Mouse (Mus musculus) cerebellum, adult 2 months (tissue): ENCODE measurements around the gene Tmco1. TPM values are rescaled to one million over a fixed set of nuclear protein-coding genes. Genes with fewer than 3 reads are reported as not detected.

Experiments
- DNase-seq, 2 experiments: peaks; one replicate each; pipeline ENCODE4 v3.0.0; 2021
- H3K27ac ChIP-seq: fragments of 200-500 bp; 2 replicates; pipeline ENCODE4 v1.5.1; 2012; ENCODE audit warnings: low read length, control low read depth, inconsistent platforms; ENCODE audit not compliant: insufficient read depth
- H3K27me3 ChIP-seq: fragments of 200-500 bp; 2 replicates; pipeline ENCODE4 v1.6.1; 2012; ENCODE audit warnings: inconsistent platforms, mild to moderate bottlenecking, low read length, moderate library complexity; ENCODE audit not compliant: control insufficient read depth, insufficient read depth
- H3K4me1 ChIP-seq: fragments of 200-500 bp; 2 replicates; pipeline ENCODE4 v1.6.1; 2011; ENCODE audit warnings: low read length; ENCODE audit not compliant: control insufficient read depth, insufficient read depth
- H3K4me3 ChIP-seq: fragments of 200-500 bp; replicated peaks from 2 replicates; pipeline ENCODE3; 2011; ENCODE audit warnings: mild to moderate bottlenecking, low read depth, low read length, control low read depth; ENCODE audit not compliant: insufficient read depth
- CTCF ChIP-seq: fragments of 200-500 bp; IDR thresholded peaks from 2 replicates; pipeline ENCODE4 v1.5.1; 2011; ENCODE audit warnings: low read depth, mild to moderate bottlenecking, control low read depth, low read length, moderate library complexity, borderline replicate concordance; ENCODE audit not compliant: insufficient read depth
- POLR2A ChIP-seq: fragments of 200-500 bp; IDR thresholded peaks from 2 replicates; pipeline ENCODE4 v1.6.1; 2011; ENCODE audit warnings: low read length, control low read depth, borderline replicate concordance; ENCODE audit not compliant: insufficient read depth
- WGBS: fragments of 180-500 bp; shearing (Covaris S2); methylation state at CpG from one replicate; pipeline ENCODE4 v1.1.7; 2018; 5-methylcytosine and 5-hydroxymethylcytosine counted together
- polyA plus RNA-seq: library from polyadenylated mRNA; depleted of rRNA; stranded (reverse); fragments of >200 nt; gene quantifications from 2 replicates; pipeline ENCODE4 v1.2.3, GENCODE M21; 2012

Gene Tmco1
- polyA plus RNA-seq, 1 experiment: 71.7 TPM

- Histone ChIP-seq H3K27me3 (no peaks in the 10 kb centered on the region), H3K27ac (no peak overlapping the region), H3K4me3 (no peak overlapping the region), H3K4me1 (no peaks in the 10 kb centered on the region)
- DNase-seq: no peak
- TF ChIP-seq CTCF (no peak), POLR2A (no peak)
- 84% methylated on average over 7 of the region's 7 CpGs for WGBS
Measured at GRCm38 (mm10) chr1:167372739-167373138, 64.6 kb downstream of the Tmco1 start.

DNA sequence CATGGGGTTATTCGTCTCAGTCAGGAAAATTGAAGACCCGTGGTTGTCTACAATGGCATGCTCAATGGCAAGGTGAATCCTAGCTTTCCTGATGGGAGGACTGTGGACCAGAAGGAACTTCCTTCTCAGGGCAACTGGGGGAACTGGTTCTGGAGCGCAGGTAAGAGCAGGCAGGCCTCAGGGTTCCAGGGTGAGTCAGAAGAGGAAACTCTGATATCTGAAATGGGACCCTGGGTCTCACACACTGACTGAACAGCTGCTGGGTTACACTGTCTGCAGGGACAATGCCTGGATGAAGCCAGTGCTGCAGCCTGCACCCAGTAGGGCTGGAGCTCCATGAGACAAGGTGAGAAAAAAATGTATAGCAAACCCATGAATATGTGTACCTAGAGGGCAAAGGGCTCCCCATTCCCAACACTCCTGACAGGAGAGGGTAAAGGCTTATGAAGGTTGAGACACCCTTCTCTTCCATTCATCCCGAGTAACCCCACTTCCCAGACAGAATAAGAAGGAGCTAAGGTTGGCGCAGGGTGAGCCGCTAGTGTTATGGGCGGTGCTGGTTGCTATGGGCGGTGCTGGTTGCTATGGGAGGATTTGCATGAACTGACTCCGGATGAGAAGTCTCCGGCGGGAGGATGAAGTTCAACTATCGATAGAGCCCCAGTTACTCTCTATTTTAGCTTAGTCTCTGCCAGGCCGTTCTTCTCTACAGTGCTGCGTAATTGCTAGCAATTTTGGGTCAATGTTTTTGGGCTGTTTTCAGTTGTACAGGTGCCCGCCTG is 66.0 kb downstream of the Tmco1 start:
- Histone ChIP-seq H3K4me1 (peaks cover 6% of the 10 kb centered on the region), H3K27ac (no peak overlapping the region), H3K27me3 (no peaks in the 10 kb centered on the region), H3K4me3 (no peak overlapping the region)
- WGBS: 33% methylated on average over 15 of the region's 15 CpGs
- DNase-seq: no peak
- TF ChIP-seq POLR2A: no peak
- TF ChIP-seq CTCF: no peak

DNA sequence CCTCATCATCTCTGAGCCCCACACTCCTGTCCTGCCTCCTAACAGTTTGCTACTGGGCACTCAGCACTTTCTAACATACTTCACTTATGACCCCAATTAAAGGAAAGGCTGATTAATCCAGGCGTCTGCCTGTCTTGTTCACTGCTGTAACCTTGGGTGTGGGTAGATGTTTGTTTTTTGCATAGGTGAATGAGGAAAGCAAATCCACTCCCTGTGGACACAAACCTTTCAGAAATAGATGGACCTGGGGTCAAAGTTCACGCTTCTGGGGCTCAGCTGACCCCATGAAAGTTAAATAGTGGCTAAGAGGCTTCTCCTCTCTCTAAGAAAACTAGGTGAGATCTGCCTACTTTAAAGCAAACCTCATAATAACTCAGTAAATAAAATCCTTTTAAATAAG is 66.8 kb downstream of the Tmco1 start:
- Histone ChIP-seq H3K27ac (no peak overlapping the region), H3K4me1 (peaks cover 6% of the 10 kb centered on the region), H3K4me3 (no peak overlapping the region), H3K27me3 (no peaks in the 10 kb centered on the region)
- DNase-seq: no peak
- TF ChIP-seq POLR2A (no peak), CTCF (no peak)
- WGBS: 84% methylated on average over 2 of the region's 2 CpGs

DNA sequence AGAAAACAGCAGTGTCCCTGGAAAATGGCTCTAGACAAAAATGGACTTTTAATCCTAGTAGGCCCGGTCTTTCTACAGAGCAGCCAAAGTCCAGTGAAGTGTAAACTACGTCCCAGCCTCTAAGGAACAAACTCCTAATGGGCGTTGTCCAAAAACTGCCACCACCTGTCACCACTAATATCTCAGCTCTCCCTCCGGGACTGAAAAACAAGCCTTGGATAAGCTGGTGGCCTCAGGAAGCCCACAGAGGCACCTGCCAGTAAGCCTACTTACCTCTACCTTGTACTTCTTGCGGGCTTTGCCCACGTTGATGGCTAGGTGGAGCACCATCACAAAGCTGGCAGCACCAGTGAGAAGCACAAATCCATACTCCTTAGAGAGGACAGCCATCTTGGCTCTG is 69.8 kb downstream of the Tmco1 start:
- no peak for TF ChIP-seq POLR2A
- no peak for TF ChIP-seq CTCF
- Histone ChIP-seq H3K27ac (no peak overlapping the region), H3K4me3 (no peak overlapping the region), H3K27me3 (no peaks in the 10 kb centered on the region), H3K4me1 (peaks cover 18% of the 10 kb centered on the region)
- 18% methylated on average over 6 of the region's 6 CpGs for whole genome bisulfite sequencing
- peak in 1 of 2 experiments; percentile 25 for DNase-seq

- TF ChIP-seq CTCF (no peak), POLR2A (no peak)
- Histone ChIP-seq H3K27me3 (no peaks in the 10 kb centered on the region), H3K4me1 (peaks cover 18% of the 10 kb centered on the region), H3K27ac (no peak overlapping the region), H3K4me3 (no peak overlapping the region)
- DNase-seq: no peak
- 66% methylated on average over 5 of the region's 5 CpGs for WGBS
Measured at GRCm38 (mm10) chr1:167379751-167380150, 71.6 kb downstream of the Tmco1 start.

GRCm38 (mm10) chr1:167380223-167380622 is 72.0 kb downstream of the Tmco1 start:
- TF ChIP-seq CTCF (no peak), POLR2A (no peak)
- no peak overlapping the region for H3K4me3 ChIP-seq
- no peak for DNase-seq
- H3K27ac ChIP-seq: no peak overlapping the region
- no peaks in the 10 kb centered on the region for H3K27me3 ChIP-seq
- WGBS: 77% methylated on average over 2 of the region's 2 CpGs
- H3K4me1 ChIP-seq: peaks cover 18% of the 10 kb centered on the region

DNA sequence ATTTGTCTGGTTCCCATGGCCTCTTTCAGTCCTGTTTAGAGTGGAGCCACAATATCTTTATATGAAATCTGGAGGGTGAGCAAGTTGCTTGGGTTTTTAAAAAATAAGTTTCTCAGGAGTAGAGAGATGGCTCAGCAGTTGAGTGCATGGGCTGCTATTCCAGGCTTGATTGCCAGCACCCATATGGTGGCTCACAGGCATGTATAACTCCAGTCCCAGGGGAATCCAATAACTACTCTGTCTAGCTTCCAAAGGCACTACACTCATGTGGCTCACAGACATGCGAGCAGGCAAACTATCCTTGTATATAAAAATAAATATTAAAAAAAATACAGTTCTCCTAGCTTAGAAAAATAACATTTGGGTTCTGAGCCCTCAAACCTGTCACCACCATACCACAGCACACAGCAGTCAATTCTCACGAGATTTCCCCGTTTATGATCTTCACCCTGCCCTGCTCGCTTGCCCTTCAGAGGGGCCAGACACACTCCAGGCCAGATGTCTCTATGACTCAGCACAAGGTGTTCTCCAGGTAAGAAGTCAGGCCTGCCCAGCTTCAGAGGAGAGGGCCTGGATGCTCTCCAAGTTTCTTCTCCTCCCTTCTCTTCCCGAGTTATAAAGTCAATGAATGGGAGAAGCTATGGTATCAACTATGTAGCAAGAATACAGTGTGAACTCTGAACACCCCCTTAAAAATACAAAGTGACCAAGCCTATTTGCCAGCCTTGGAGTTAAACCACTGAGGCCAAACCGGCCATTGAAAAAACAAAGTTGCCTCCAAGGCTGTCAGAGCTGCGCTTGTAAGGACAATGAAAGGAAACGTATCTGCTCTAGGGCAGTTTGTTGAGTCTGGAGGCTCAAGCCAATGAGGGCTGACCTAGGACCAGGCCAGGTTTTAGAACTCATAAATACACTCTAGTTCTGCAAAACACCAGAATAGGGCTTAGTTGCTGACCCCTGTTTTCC is 73.2 kb downstream of the Tmco1 start:
- DNase-seq: no peak
- TF ChIP-seq POLR2A (no peak), CTCF (no peak)
- WGBS: 62% methylated on average over 8 of the region's 8 CpGs
- Histone ChIP-seq H3K27me3 (no peaks in the 10 kb centered on the region), H3K4me3 (no peak overlapping the region), H3K27ac (no peak overlapping the region), H3K4me1 (peaks cover 18% of the 10 kb centered on the region)

GRCm38 (mm10) chr1:167382316-167382715 is 74.1 kb downstream of the Tmco1 start:
- peaks cover 18% of the 10 kb centered on the region for H3K4me1 ChIP-seq
- no peak for TF ChIP-seq POLR2A
- H3K27ac ChIP-seq: no peak overlapping the region
- 80% methylated on average over 7 of the region's 7 CpGs for WGBS
- DNase-seq: no peak
- H3K27me3 ChIP-seq: no peaks in the 10 kb centered on the region
- H3K4me3 ChIP-seq: no peak overlapping the region
